Mouse (Mus musculus): ENCODE data around the gene Zfp639. TPM values are rescaled to one million over a fixed set of nuclear protein-coding genes. Genes with fewer than 3 reads are reported as not detected.

Zfp639 gene
- polyA plus RNA-seq, 1 experiment from 2014 or later = 48.4 TPM

DNA sequence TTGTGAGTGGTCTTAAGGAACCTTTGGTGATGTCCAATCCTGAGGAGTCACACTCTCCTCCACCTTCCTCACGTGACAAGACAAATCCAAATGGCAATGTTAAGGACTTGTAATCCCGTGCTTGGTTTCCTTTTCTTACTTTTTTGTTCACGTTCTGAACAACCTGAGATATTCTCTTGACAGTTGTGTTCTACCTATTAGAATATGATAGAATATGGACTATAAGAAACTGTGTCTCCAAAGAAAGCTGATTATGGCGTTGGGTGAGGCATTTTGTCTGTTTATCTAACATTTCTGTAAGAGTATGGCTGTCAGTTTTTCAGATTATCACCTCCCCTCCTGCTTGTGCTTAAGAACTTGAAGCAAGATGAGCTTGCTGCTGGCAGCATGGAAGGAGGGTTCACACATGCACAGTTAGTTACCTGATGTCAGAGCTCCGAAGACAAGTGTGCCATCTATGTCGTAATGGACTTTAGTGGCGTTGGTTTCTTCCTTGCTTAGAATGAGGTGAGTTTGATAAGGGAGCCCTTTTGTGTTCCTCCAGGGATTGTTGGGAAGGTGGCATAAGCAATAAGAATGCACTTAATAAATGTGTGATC lies 2.7 kb downstream of the Zfp639 start:
- no peaks in the 10 kb centered on the region for H3K9me3 ChIP-seq (ENCODE audit: control insufficient read depth, low read length)
- 93% methylated on average over 7 of the region's 7 CpGs for WGBS
- no peak for ATAC-seq (ENCODE audit: insufficient read depth, low FRiP score, low TSS enrichment)
- peaks cover 7% of the 10 kb centered on the region; the same call in 1 of the 2 replicates for H3K4me1 ChIP-seq (ENCODE audit: control insufficient read depth, insufficient read depth, low read length)
- DNase-seq (ENCODE audit: low spot score) = no peak
- no peak overlapping the region for H3K4me3 ChIP-seq (ENCODE audit: low read depth, low read length)
- 0 out of 2 replicates have a peak, but pooled peaks cover 2% of the 10 kb centered on the region for H3K36me3 ChIP-seq (ENCODE audit: control insufficient read depth, insufficient read depth, low read length)
- H3K27me3 ChIP-seq (ENCODE audit: control insufficient read depth, insufficient read depth, low read length) = no peaks in the 10 kb centered on the region
- no peak overlapping the region for H3K9ac ChIP-seq (ENCODE audit: low read length)
- no peak overlapping the region for H3K4me2 ChIP-seq (ENCODE audit: low read depth)
- no peak overlapping the region for H3K27ac ChIP-seq (ENCODE audit: low read depth, low read length)

DNA sequence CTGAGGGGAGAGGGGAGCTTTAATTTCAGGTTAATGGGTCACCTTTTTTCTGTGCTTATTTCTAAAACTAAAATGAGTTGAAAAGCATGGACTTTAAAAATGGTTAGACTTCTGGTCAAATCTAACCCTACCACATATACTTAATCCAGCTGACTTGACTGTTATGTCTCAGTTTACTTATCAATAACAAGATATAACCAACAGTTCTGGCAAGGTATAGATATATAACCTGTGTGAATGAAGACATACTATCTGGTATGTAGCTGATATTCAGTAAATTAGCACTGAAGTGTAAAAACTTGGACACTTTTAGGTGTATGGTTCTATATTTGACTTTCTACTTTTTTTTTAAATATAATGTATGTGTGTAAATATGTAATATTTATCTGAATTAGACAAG lies 3.5 kb downstream of the Zfp639 start:
- no peaks in the 10 kb centered on the region for H3K9me3 ChIP-seq (ENCODE audit: control insufficient read depth, low read length)
- no peak overlapping the region for H3K9ac ChIP-seq (ENCODE audit: low read length)
- no peaks in the 10 kb centered on the region for H3K27me3 ChIP-seq (ENCODE audit: control insufficient read depth, insufficient read depth, low read length)
- ATAC-seq (ENCODE audit: insufficient read depth, low FRiP score, low TSS enrichment) = no peak
- no peak overlapping the region for H3K4me3 ChIP-seq (ENCODE audit: low read depth, low read length)
- no peak overlapping the region for H3K27ac ChIP-seq (ENCODE audit: low read depth, low read length)
- H3K4me2 ChIP-seq (ENCODE audit: low read depth) = no peak overlapping the region
- 0 out of 2 replicates have a peak, but pooled peaks cover 2% of the 10 kb centered on the region for H3K36me3 ChIP-seq (ENCODE audit: control insufficient read depth, insufficient read depth, low read length)
- peaks cover 7% of the 10 kb centered on the region; the same call in 1 of the 2 replicates for H3K4me1 ChIP-seq (ENCODE audit: control insufficient read depth, insufficient read depth, low read length)
- DNase-seq (ENCODE audit: low spot score) = no peak

DNA sequence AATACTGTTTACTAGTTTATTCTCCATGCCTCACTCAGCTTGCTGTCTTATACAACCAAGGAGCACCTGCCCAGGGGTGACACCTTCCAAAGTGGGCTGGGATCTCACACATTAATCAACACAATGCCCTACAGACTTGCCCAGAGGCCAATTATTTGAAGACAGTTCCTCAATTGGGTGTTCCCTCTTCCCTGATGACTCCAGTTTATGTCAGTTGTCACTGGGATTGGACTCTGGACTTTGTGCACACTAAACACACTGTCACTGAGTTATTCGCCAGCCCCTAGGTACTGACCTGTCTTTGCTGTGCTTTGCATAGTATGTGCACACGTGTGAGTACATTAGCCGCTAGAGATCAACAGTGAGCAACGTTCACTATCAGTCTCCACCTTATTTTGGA lies 17.1 kb downstream of the Zfp639 start:
- no peaks in the 10 kb centered on the region for H3K9me3 ChIP-seq (ENCODE audit: control insufficient read depth, low read length)
- H3K36me3 ChIP-seq (ENCODE audit: control insufficient read depth, insufficient read depth, low read length) = no peaks in the 10 kb centered on the region; the same call in 1 of the 2 replicates
- H3K4me2 ChIP-seq (ENCODE audit: low read depth) = no peak overlapping the region
- ATAC-seq (ENCODE audit: insufficient read depth, low FRiP score, low TSS enrichment) (no peak), DNase-seq (ENCODE audit: low spot score) (no peak)
- H3K27ac ChIP-seq (ENCODE audit: low read depth, low read length) = no peak overlapping the region
- WGBS = 95% methylated on average over 4 of the region's 4 CpGs
- H3K9ac ChIP-seq (ENCODE audit: low read length) = no peak overlapping the region
- no peaks in the 10 kb centered on the region for H3K4me1 ChIP-seq (ENCODE audit: control insufficient read depth, insufficient read depth, low read length)
- no peaks in the 10 kb centered on the region for H3K27me3 ChIP-seq (ENCODE audit: control insufficient read depth, insufficient read depth, low read length)
- H3K4me3 ChIP-seq (ENCODE audit: low read depth, low read length) = no peak overlapping the region

DNA sequence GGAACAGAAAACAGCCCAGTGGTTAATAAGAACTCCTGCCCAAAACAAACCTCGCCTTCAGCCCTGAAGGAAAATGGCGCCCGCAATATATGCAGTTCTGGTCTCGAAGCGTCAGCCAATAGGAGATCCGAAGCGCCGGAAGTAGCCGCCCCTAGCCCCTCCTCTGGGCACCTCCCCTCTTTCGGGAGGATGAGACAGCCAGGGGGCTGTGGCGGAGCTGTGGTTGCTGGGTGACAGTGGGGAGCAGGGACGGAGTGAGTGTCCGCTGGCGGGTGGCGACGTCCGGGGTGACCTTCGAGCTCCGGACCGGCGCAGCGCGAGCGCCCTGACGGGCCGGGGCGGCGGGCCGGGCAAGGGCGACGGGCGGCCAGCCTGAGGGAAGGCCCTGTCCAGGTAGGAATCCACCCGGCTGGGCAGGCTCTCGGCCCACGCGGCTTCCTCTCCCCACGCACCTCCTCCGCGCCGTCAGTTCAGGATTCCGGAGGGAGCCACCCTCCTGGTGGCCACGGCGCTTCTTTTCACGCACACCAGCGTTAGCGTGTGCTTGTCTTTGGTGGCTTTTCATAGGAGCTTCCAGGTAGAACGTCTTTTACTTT lies 19.3 kb downstream of the Zfp639 start, which contains the start of gene Mfn1:
Gene Mfn1 (plus strand): TSS at position 163 of the 596 bp plus-strand sequence.
- Histone ChIP-seq H3K27ac (ENCODE audit: low read depth, low read length) (peak within 1 kb of the TSS; percentile 49; the same call in 1 of the 2 replicates), H3K4me3 (ENCODE audit: low read depth, low read length) (peak within 1 kb of the TSS; percentile 83), H3K4me2 (ENCODE audit: low read depth) (peak within 1 kb of the TSS; percentile 63), H3K9ac (ENCODE audit: low read length) (peak within 1 kb of the TSS; percentile 72), H3K27me3 (ENCODE audit: control insufficient read depth, insufficient read depth, low read length) (no peaks in the 10 kb centered on the region), H3K9me3 (ENCODE audit: control insufficient read depth, low read length) (no peaks in the 10 kb centered on the region), H3K36me3 (ENCODE audit: control insufficient read depth, insufficient read depth, low read length) (no peaks in the 10 kb centered on the region), H3K4me1 (ENCODE audit: control insufficient read depth, insufficient read depth, low read length) (no peaks in the 10 kb centered on the region; the same call in 1 of the 2 replicates)
- ATAC-seq (ENCODE audit: insufficient read depth, low FRiP score, low TSS enrichment) = peak; percentile 100
- WGBS = 0% methylated on average over 47 of the region's 47 CpGs
- peak; percentile 92 for DNase-seq (ENCODE audit: low spot score)

DNA sequence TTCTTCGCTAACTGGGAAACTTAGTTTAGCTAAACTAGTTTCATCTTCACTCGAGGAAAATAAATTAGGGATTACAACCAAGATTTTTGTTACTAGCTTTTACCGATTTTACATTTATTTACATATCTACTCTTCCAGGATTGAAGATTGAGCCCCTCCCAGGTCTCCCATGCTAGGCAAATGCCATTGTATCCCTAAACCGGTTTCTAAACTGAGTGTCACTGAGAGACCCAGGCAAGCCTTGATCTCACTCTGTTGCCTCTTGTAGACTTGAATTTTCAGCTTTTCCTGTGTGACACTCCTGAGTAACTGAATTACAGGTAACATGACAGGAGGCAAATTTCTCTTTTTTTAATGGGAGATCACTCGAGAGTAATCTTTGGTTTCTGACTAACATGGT lies 20.0 kb downstream of the Zfp639 start:
- Histone ChIP-seq H3K36me3 (ENCODE audit: control insufficient read depth, insufficient read depth, low read length) (no peaks in the 10 kb centered on the region), H3K27ac (ENCODE audit: low read depth, low read length) (no peak overlapping the region), H3K4me1 (ENCODE audit: control insufficient read depth, insufficient read depth, low read length) (no peaks in the 10 kb centered on the region; the same call in 1 of the 2 replicates), H3K4me3 (ENCODE audit: low read depth, low read length) (peak overlapping the region; percentile 83), H3K27me3 (ENCODE audit: control insufficient read depth, insufficient read depth, low read length) (no peaks in the 10 kb centered on the region), H3K4me2 (ENCODE audit: low read depth) (peak overlapping the region; percentile 63), H3K9me3 (ENCODE audit: control insufficient read depth, low read length) (no peaks in the 10 kb centered on the region), H3K9ac (ENCODE audit: low read length) (no peak overlapping the region; the same call in 1 of the 2 replicates)
- no peak for DNase-seq (ENCODE audit: low spot score)
- no peak for ATAC-seq (ENCODE audit: insufficient read depth, low FRiP score, low TSS enrichment)
- 18% methylated on average over 5 of the region's 5 CpGs for WGBS

DNA sequence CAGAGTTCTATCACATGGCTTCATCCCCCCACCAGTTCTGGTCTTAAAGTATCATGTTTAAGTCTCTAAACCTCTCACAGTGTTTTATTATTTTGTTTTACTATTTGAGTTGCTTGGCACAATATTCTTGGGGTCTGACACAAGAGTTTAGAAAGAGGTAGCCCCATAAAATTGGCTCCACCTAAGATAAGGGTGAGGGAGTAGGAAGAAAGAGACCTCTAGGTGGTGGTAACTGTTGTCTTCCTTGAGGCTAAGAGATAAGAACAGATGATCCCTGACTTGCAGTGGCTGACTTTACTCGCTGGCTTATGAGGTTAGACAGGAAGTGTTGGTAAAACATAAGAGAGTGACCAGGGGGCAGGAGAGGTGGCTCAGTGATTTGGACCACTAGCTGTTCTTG lies 25.6 kb downstream of the Zfp639 start:
- Histone ChIP-seq H3K27ac (ENCODE audit: low read depth, low read length) (no peak overlapping the region), H3K27me3 (ENCODE audit: control insufficient read depth, insufficient read depth, low read length) (no peaks in the 10 kb centered on the region), H3K9ac (ENCODE audit: low read length) (no peak overlapping the region), H3K4me3 (ENCODE audit: low read depth, low read length) (no peak overlapping the region), H3K36me3 (ENCODE audit: control insufficient read depth, insufficient read depth, low read length) (no peaks in the 10 kb centered on the region), H3K4me1 (ENCODE audit: control insufficient read depth, insufficient read depth, low read length) (no peaks in the 10 kb centered on the region; the same call in none of the 2 replicates), H3K9me3 (ENCODE audit: control insufficient read depth, low read length) (no peaks in the 10 kb centered on the region), H3K4me2 (ENCODE audit: low read depth) (no peak overlapping the region)
- DNase-seq (ENCODE audit: low spot score) = no peak
- ATAC-seq (ENCODE audit: insufficient read depth, low FRiP score, low TSS enrichment) = no peak
- 82% methylated on average over 1 of the region's 1 CpGs for WGBS

DNA sequence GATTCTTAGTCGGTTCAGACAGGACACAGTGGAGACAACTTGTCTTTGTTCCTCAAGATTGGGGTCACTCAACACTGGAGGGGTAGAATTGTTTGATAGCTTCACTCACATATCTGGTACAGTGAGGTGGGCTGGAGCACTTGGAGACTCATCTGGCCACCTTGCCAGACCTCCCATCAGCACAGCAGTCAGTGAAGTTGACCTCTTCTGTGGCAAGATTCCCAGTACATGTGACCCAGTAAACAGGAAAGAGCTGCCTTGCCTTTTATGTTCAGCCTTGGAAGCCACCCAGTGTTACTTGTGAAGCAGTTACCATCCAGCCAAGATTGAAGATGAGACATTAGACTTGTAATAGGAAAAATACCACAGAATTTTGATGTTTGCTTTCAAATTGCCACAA lies 27.5 kb downstream of the Zfp639 start:
- H3K4me1 ChIP-seq (ENCODE audit: control insufficient read depth, insufficient read depth, low read length) = no peaks in the 10 kb centered on the region; the same call in none of the 2 replicates
- H3K27me3 ChIP-seq (ENCODE audit: control insufficient read depth, insufficient read depth, low read length) = no peaks in the 10 kb centered on the region
- no peak overlapping the region for H3K27ac ChIP-seq (ENCODE audit: low read depth, low read length)
- WGBS = 52% methylated on average over 1 of the region's 1 CpGs
- no peak overlapping the region for H3K4me3 ChIP-seq (ENCODE audit: low read depth, low read length)
- no peak overlapping the region for H3K4me2 ChIP-seq (ENCODE audit: low read depth)
- no peaks in the 10 kb centered on the region for H3K9me3 ChIP-seq (ENCODE audit: control insufficient read depth, low read length)
- no peak overlapping the region for H3K9ac ChIP-seq (ENCODE audit: low read length)
- H3K36me3 ChIP-seq (ENCODE audit: control insufficient read depth, insufficient read depth, low read length) = no peaks in the 10 kb centered on the region
- no peak for DNase-seq (ENCODE audit: low spot score)
- ATAC-seq (ENCODE audit: insufficient read depth, low FRiP score, low TSS enrichment) = no peak

DNA sequence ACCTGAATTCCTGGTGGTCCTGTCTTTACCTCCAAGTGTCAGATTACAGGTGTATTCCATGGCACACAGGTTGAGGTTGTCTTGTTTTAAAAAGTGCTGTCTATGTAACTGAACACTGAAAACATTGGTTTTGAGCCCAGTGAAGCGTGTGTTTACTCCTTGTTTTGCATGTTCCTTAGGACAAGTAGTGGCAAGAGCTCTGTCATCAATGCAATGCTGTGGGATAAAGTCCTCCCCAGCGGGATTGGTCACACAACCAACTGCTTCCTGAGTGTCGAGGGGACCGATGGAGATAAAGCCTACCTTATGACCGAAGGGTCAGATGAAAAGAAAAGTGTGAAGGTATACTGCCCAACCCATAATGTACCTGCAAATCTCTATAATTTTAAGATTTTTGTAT lies 28.0 kb downstream of the Zfp639 start:
- DNase-seq (ENCODE audit: low spot score) (no peak), ATAC-seq (ENCODE audit: insufficient read depth, low FRiP score, low TSS enrichment) (no peak)
- H3K36me3 ChIP-seq (ENCODE audit: control insufficient read depth, insufficient read depth, low read length) = no peaks in the 10 kb centered on the region
- H3K4me2 ChIP-seq (ENCODE audit: low read depth) = no peak overlapping the region
- no peaks in the 10 kb centered on the region for H3K27me3 ChIP-seq (ENCODE audit: control insufficient read depth, insufficient read depth, low read length)
- H3K9ac ChIP-seq (ENCODE audit: low read length) = no peak overlapping the region
- no peak overlapping the region for H3K27ac ChIP-seq (ENCODE audit: low read depth, low read length)
- no peak overlapping the region for H3K4me3 ChIP-seq (ENCODE audit: low read depth, low read length)
- H3K4me1 ChIP-seq (ENCODE audit: control insufficient read depth, insufficient read depth, low read length) = no peaks in the 10 kb centered on the region; the same call in 1 of the 2 replicates
- 95% methylated on average over 5 of the region's 5 CpGs for WGBS
- no peaks in the 10 kb centered on the region for H3K9me3 ChIP-seq (ENCODE audit: control insufficient read depth, low read length)

DNA sequence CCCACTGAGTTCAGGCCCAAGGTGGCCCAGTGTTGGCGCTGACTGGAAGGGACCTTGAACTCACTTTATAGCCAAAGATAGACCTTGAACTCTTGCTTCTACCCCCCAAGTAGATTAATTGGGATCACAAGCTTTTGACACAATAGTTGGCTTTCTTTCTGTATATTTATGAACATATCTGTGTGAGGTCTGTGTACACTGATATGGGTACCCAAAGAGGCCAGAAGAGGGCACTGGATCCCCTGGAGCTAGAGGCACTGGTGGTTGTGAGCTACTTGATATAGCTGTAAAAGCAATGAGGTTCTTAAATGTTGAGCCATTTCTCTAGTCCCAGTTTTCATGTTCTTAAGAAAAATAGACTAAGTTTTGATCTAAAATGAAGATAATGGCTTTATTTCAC lies 43.0 kb downstream of the Zfp639 start:
- Histone ChIP-seq H3K9ac (ENCODE audit: low read length) (no peak overlapping the region), H3K27me3 (ENCODE audit: control insufficient read depth, insufficient read depth, low read length) (no peaks in the 10 kb centered on the region), H3K9me3 (ENCODE audit: control insufficient read depth, low read length) (no peaks in the 10 kb centered on the region), H3K36me3 (ENCODE audit: control insufficient read depth, insufficient read depth, low read length) (peaks cover 4% of the 10 kb centered on the region; the same call in 1 of the 2 replicates), H3K4me3 (ENCODE audit: low read depth, low read length) (no peak overlapping the region), H3K4me1 (ENCODE audit: control insufficient read depth, insufficient read depth, low read length) (no peaks in the 10 kb centered on the region), H3K27ac (ENCODE audit: low read depth, low read length) (no peak overlapping the region), H3K4me2 (ENCODE audit: low read depth) (no peak overlapping the region)
- WGBS = 100% methylated on average over 1 of the region's 1 CpGs
- no peak for ATAC-seq (ENCODE audit: insufficient read depth, low FRiP score, low TSS enrichment)
- DNase-seq (ENCODE audit: low spot score) = no peak
